Mouse (Mus musculus) monocyte, adult 59 days (primary cell): Measurements from ENCODE around the gene Dysf. TPM values are rescaled to one million over a fixed set of nuclear protein-coding genes. Genes with fewer than 3 reads are reported as not detected.

Source experiments
- total RNA-seq, 2 experiments: library from RNA; stranded (reverse); gene quantifications; one replicate each; pipeline ENCODE4 v1.2.4; 2023

Gene Dysf
- total RNA-seq: 10 to 100 TPM; 18.9 to 26.6 TPM

GRCm38 (mm10) chr6:84008363-84009171 lies at the start of gene Dysf:
Gene Dysf, plus strand, starts transcription at chr6:84008590.

Other genes with a start within 250 kb of the Dysf start
- gene Ankrd53, start 245.9 kb upstream of the Dysf start, total RNA-seq: not detected
- gene Tex261, start 232.8 kb upstream of the Dysf start, total RNA-seq: 10 to 100 TPM; 52.2 to 56.6 TPM
- gene Nagk, start 213.6 kb upstream of the Dysf start, total RNA-seq: 10 to 100 TPM; 27.5 to 37.0 TPM
- gene Paip2b, start 176.8 kb upstream of the Dysf start, total RNA-seq: 10 to 100 TPM in 1 of 2 experiments, 1 to 10 TPM in 1; 7.7 to 10.4 TPM
- 100 to 1,000 TPM; 114 to 154 TPM for gene Zfp638, start 141.5 kb upstream of the Dysf start, total RNA-seq